Mouse (Mus musculus) G1E (cell line): Measurements from ENCODE around the gene Pigs. TPM values are rescaled to one million over a fixed set of nuclear protein-coding genes. Genes with fewer than 3 reads are reported as not detected.

Experiments used
- ATAC-seq: 2 replicates; pipeline ENCODE4 v1.8.0; 2016; ENCODE audit warnings: mild to moderate bottlenecking; ENCODE audit not compliant: insufficient number of reproducible peaks, poor library complexity, low FRiP score, severe bottlenecking; ENCODE audit errors: extremely low read depth
- DNase-seq: peaks from one replicate; pipeline ENCODE4 v3.0.0; 2012; ENCODE audit warnings: low spot score
- H3K27me3 ChIP-seq: 2 replicates; pipeline ENCODE4 v1.6.1; 2012; ENCODE audit warnings: mild to moderate bottlenecking, low read length, inconsistent platforms; ENCODE audit not compliant: insufficient read depth
- H3K36me3 ChIP-seq: replicated peaks from 2 replicates; pipeline ENCODE3; 2012; ENCODE audit warnings: mild to moderate bottlenecking, inconsistent platforms
- H3K4me1 ChIP-seq: 2 replicates; pipeline ENCODE4 v1.6.1; 2012; ENCODE audit warnings: low read depth, low read length, inconsistent platforms, mixed read lengths; ENCODE audit not compliant: insufficient read depth
- H3K4me3 ChIP-seq: 2 replicates; pipeline ENCODE4 v1.5.1; 2012; ENCODE audit warnings: low read depth, mild to moderate bottlenecking, inconsistent platforms, low read length, moderate library complexity, mixed read lengths
- H3K9me3 ChIP-seq: replicated peaks from 2 replicates; pipeline ENCODE4 v1.6.1; 2012; ENCODE audit warnings: inconsistent platforms
- CTCF ChIP-seq: IDR thresholded peaks from 2 replicates; pipeline ENCODE4 v1.5.1; 2012; ENCODE audit warnings: low read depth, low read length, inconsistent platforms, mixed read lengths
- GATA1 ChIP-seq: IDR thresholded peaks from 2 replicates; pipeline ENCODE4 v1.6.1; 2012; ENCODE audit warnings: borderline replicate concordance, low read length, inconsistent platforms, mixed read lengths
- GATA2 ChIP-seq: IDR thresholded peaks from 2 replicates; pipeline ENCODE4 v1.6.1; 2012; ENCODE audit warnings: low read depth, low read length, inconsistent platforms, borderline replicate concordance
- POLR2AphosphoS5 ChIP-seq: IDR thresholded peaks from 2 replicates; pipeline ENCODE4 v1.6.1; 2012; ENCODE audit warnings: low read depth, low read length, inconsistent platforms; ENCODE audit not compliant: insufficient replicate concordance
- TAL1 ChIP-seq: conservative IDR thresholded peaks from 2 replicates; pipeline ENCODE4 v1.6.1; 2012; ENCODE audit warnings: low read depth, low read length, inconsistent platforms, mixed read lengths
- polyA plus RNA-seq: library from polyadenylated mRNA; stranded (reverse); fragments of >175 nt; gene quantifications from 2 replicates; pipeline ENCODE4 v1.2.3, GENCODE M21; 2012
- total RNA-seq, 2 experiments: library from RNA; stranded (forward) in 1 of 2; stranded (reverse) in 1 of 2; fragments of 200-1000 nt in 1 of 2; fragments of >200 nt in 1 of 2; fragmentation: Nextera tagmentation in 1 of 2; gene quantifications; 2 replicates each; pipeline ENCODE4 v1.2.3; 2014 to 2017

The Pigs gene
- total and polyA plus RNA-seq, 3 experiments, result 14.1 to 74.5 (median 30.5) TPM

DNA sequence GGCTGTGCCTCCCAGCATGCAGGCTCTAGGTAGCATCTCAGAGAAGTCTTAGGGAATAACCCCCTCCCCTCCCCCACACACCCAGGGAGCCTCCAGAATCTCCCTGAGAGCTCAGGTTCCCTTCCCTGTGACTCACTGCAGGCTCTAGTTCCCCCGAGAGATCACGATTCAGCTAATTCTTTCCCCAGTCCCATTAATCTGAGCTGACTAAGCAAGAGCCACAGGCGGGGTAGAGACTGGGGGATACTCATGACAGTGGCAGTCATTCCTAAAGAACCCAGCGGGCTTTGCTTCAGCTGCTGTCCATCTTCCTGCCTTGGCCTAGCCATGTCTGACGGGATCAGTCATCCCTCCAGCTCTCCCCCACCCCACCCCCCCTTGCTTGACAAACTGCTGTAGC lies 54.5 kb downstream of the Pigs start:
- TF ChIP-seq TAL1, result no peak
- no peak for TF ChIP-seq CTCF
- TF ChIP-seq POLR2AphosphoS5, result no peak
- no peak for TF ChIP-seq GATA1
- TF ChIP-seq GATA2, result no peak
- peaks cover 43% of the 10 kb centered on the region for H3K27me3 ChIP-seq
- H3K4me1 ChIP-seq, result no peaks in the 10 kb centered on the region
- ATAC-seq (no peak), DNase-seq (no peak)
- no peaks in the 10 kb centered on the region for H3K9me3 ChIP-seq
- no peak overlapping the region for H3K4me3 ChIP-seq
- H3K36me3 ChIP-seq, result no peaks in the 10 kb centered on the region

DNA sequence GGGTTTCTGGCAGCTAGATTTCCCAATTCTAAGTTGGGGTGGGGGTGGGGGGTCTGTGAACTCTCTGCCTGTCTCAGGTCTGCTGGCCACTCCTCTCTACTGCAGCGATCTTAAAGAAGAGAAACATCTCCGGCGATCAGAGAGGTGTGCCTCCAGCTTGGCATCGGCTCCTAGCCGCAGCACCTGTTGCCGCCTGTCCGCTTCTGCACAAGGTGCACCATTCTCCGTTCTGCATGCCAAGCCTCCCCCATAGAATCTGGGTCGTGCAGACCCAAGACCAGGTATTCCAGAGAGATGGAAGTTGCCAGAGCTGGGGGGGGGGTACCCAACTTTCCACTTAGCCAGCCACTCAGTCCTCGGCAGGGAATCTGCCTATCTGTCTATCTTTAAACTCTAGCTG lies 57.6 kb downstream of the Pigs start:
- no peak for DNase-seq
- H3K27me3 ChIP-seq, result peaks cover 26% of the 10 kb centered on the region
- no peak for ATAC-seq
- TF ChIP-seq GATA1, result no peak
- no peak for TF ChIP-seq POLR2AphosphoS5
- TF ChIP-seq GATA2, result no peak
- no peak for TF ChIP-seq CTCF
- TF ChIP-seq TAL1, result no peak
- no peaks in the 10 kb centered on the region for H3K4me1 ChIP-seq
- H3K4me3 ChIP-seq, result no peak overlapping the region
- H3K36me3 ChIP-seq, result no peaks in the 10 kb centered on the region
- H3K9me3 ChIP-seq, result no peaks in the 10 kb centered on the region

DNA sequence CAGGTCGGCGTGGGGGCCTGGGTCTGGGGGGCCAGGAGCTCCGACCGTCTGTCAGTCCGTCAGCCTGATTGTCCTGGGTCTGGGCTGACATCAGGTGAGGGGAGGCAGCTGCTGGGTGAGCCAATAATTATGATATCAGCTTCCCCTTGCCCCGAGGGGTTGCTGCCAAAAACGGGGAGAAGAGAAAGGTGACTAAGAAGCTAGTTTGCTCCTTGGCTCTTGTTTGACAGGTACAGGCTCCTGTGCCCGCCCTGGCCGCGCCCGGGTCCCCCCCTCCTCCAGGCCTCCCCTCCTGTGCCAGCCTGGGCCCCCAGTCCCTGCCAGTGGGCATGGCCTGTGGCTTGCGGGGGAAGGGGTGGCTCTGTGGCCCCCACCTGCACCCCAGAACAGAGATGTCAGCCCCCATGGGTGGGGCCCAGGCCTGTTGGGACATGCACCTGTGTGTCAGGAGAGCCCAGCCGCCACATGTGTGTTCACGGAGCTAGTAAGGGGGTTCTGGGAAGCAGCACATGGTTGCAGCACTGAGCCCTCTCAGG lies 58.4 kb downstream of the Pigs start, which contains the start of gene Foxn1:
TSS of gene Foxn1 (minus strand) at position 51 of the 536 bp plus-strand sequence.
- no peak for TF ChIP-seq TAL1
- no peak for TF ChIP-seq CTCF
- TF ChIP-seq GATA1, result no peak
- no peak for TF ChIP-seq GATA2
- TF ChIP-seq POLR2AphosphoS5, result no peak
- ATAC-seq (no peak), DNase-seq (no peak)
- Histone ChIP-seq H3K27me3 (peaks cover 22% of the 10 kb centered on the region), H3K4me1 (no peaks in the 10 kb centered on the region), H3K36me3 (no peaks in the 10 kb centered on the region), H3K4me3 (no peak within 1 kb of the TSS), H3K9me3 (no peaks in the 10 kb centered on the region)

Other genes starting within 250 kb of the Pigs start
Only the 20 nearest of the 26 such genes appear.
- gene Traf4, start 162.8 kb upstream of the Pigs start, total RNA-seq (2014; fragmentation: Nextera tagmentation), result 26.2 and 42.8 TPM in 2 replicates
- 7.0 and 9.2 TPM in 2 replicates for gene Traf4, start 162.8 kb upstream of the Pigs start, total RNA-seq (2017)
- 53.0 and 74.4 TPM in 2 replicates for gene Traf4, start 162.8 kb upstream of the Pigs start, polyA plus RNA-seq
- gene Nek8, start 151.7 kb upstream of the Pigs start, total RNA-seq (2014; fragmentation: Nextera tagmentation), result 7.8 and 14.8 TPM in 2 replicates
- 7.8 and 9.9 TPM in 2 replicates for gene Nek8, start 151.7 kb upstream of the Pigs start, total RNA-seq (2017)
- 7.3 and 8.5 TPM in 2 replicates for gene Nek8, start 151.7 kb upstream of the Pigs start, polyA plus RNA-seq
- 14.7 and 15.5 TPM in 2 replicates for gene Tlcd1, start 151.7 kb upstream of the Pigs start, total RNA-seq (2014; fragmentation: Nextera tagmentation)
- 6.7 TPM in 2 replicates for gene Tlcd1, start 151.7 kb upstream of the Pigs start, total RNA-seq (2017)
- 47.8 and 59.3 TPM in 2 replicates for gene Tlcd1, start 151.7 kb upstream of the Pigs start, polyA plus RNA-seq
- gene Rpl23a, start 144.8 kb upstream of the Pigs start, total RNA-seq (2014; fragmentation: Nextera tagmentation), result 1,467 and 1,695 TPM in 2 replicates
- 2,502 and 2,557 TPM in 2 replicates for gene Rpl23a, start 144.8 kb upstream of the Pigs start, total RNA-seq (2017)
- gene Rpl23a, start 144.8 kb upstream of the Pigs start, polyA plus RNA-seq, result 844 and 2,130 TPM in 2 replicates
- gene Rab34, start 140.0 kb upstream of the Pigs start, total RNA-seq (2014; fragmentation: Nextera tagmentation), result 0.60 TPM in 1 of 2 replicates, not detected in the other
- gene Rab34, start 140.0 kb upstream of the Pigs start, total RNA-seq (2017), result not detected in 2 replicates
- 0.52 and 0.95 TPM in 2 replicates for gene Rab34, start 140.0 kb upstream of the Pigs start, polyA plus RNA-seq
- gene Proca1, start 135.0 kb upstream of the Pigs start, total RNA-seq (2014; fragmentation: Nextera tagmentation), result not detected in 2 replicates
- gene Proca1, start 135.0 kb upstream of the Pigs start, total RNA-seq (2017), result 0.22 TPM in 1 of 2 replicates, not detected in the other
- not detected in 2 replicates for gene Proca1, start 135.0 kb upstream of the Pigs start, polyA plus RNA-seq
- gene Sdf2, start 82.7 kb upstream of the Pigs start, total RNA-seq (2014; fragmentation: Nextera tagmentation), result 19.5 and 22.7 TPM in 2 replicates
- gene Sdf2, start 82.7 kb upstream of the Pigs start, total RNA-seq (2017), result 31.5 and 41.4 TPM in 2 replicates
- gene Sdf2, start 82.7 kb upstream of the Pigs start, polyA plus RNA-seq, result 2.3 and 7.8 TPM in 2 replicates
- gene Supt6, start 82.4 kb upstream of the Pigs start, total RNA-seq (2014; fragmentation: Nextera tagmentation), result 118 and 127 TPM in 2 replicates
- gene Supt6, start 82.4 kb upstream of the Pigs start, total RNA-seq (2017), result 34.5 and 44.9 TPM in 2 replicates
- gene Supt6, start 82.4 kb upstream of the Pigs start, polyA plus RNA-seq, result 129 and 137 TPM in 2 replicates
- gene 2610507B11Rik, start 66.7 kb upstream of the Pigs start, total RNA-seq (2014; fragmentation: Nextera tagmentation), result 95.8 and 113 TPM in 2 replicates
- gene 2610507B11Rik, start 66.7 kb upstream of the Pigs start, total RNA-seq (2017), result 53.9 and 55.8 TPM in 2 replicates
- 63.8 and 70.6 TPM in 2 replicates for gene 2610507B11Rik, start 66.7 kb upstream of the Pigs start, polyA plus RNA-seq
- gene BC030499, start 37.6 kb upstream of the Pigs start, total RNA-seq (2014; fragmentation: Nextera tagmentation), result 2.5 and 3.7 TPM in 2 replicates
- 0.99 and 1.2 TPM in 2 replicates for gene BC030499, start 37.6 kb upstream of the Pigs start, total RNA-seq (2017)
- 0.04 TPM in 1 of 2 replicates, not detected in the other for gene BC030499, start 37.6 kb upstream of the Pigs start, polyA plus RNA-seq
- gene Spag5, start 26.9 kb upstream of the Pigs start, total RNA-seq (2014; fragmentation: Nextera tagmentation), result 70.7 and 71.3 TPM in 2 replicates
- 60.8 and 66.5 TPM in 2 replicates for gene Spag5, start 26.9 kb upstream of the Pigs start, total RNA-seq (2017)
- gene Spag5, start 26.9 kb upstream of the Pigs start, polyA plus RNA-seq, result 55.3 and 77.5 TPM in 2 replicates
- 0.83 and 4.3 TPM in 2 replicates for gene Aldoc, start 5.4 kb upstream of the Pigs start, total RNA-seq (2014; fragmentation: Nextera tagmentation)
- gene Aldoc, start 5.4 kb upstream of the Pigs start, total RNA-seq (2017), result 10.2 and 12.9 TPM in 2 replicates
- gene Aldoc, start 5.4 kb upstream of the Pigs start, polyA plus RNA-seq, result 7.2 and 10.6 TPM in 2 replicates
- gene Unc119, start 15.1 kb downstream of the Pigs start, total RNA-seq (2014; fragmentation: Nextera tagmentation), result 4.3 and 6.7 TPM in 2 replicates
- 10.3 and 11.8 TPM in 2 replicates for gene Unc119, start 15.1 kb downstream of the Pigs start, total RNA-seq (2017)
- 8.2 and 8.8 TPM in 2 replicates for gene Unc119, start 15.1 kb downstream of the Pigs start, polyA plus RNA-seq
- not detected in 2 replicates for gene Foxn1, start 58.1 kb downstream of the Pigs start, total RNA-seq (2014; fragmentation: Nextera tagmentation)
- gene Foxn1, start 58.1 kb downstream of the Pigs start, total RNA-seq (2017), result 0.05 TPM in 1 of 2 replicates, not detected in the other
- not detected in 2 replicates for gene Foxn1, start 58.1 kb downstream of the Pigs start, polyA plus RNA-seq
- gene Slc13a2, start 93.8 kb downstream of the Pigs start, total RNA-seq (2014; fragmentation: Nextera tagmentation), result not detected in 2 replicates
- gene Slc13a2, start 93.8 kb downstream of the Pigs start, total RNA-seq (2017), result not detected in 2 replicates
- gene Slc13a2, start 93.8 kb downstream of the Pigs start, polyA plus RNA-seq, result not detected in 2 replicates
- gene Slc46a1, start 137.3 kb downstream of the Pigs start, total RNA-seq (2014; fragmentation: Nextera tagmentation), result not detected in 2 replicates
- 0.11 and 0.12 TPM in 2 replicates for gene Slc46a1, start 137.3 kb downstream of the Pigs start, total RNA-seq (2017)
- gene Slc46a1, start 137.3 kb downstream of the Pigs start, polyA plus RNA-seq, result not detected in 2 replicates
- gene Sarm1, start 169.3 kb downstream of the Pigs start, total RNA-seq (2014; fragmentation: Nextera tagmentation), result not detected in 2 replicates
- 0.06 and 0.22 TPM in 2 replicates for gene Sarm1, start 169.3 kb downstream of the Pigs start, total RNA-seq (2017)
- not detected in 2 replicates for gene Sarm1, start 169.3 kb downstream of the Pigs start, polyA plus RNA-seq
- not detected in 2 replicates for gene Vtn, start 170.7 kb downstream of the Pigs start, total RNA-seq (2014; fragmentation: Nextera tagmentation)
- gene Vtn, start 170.7 kb downstream of the Pigs start, total RNA-seq (2017), result not detected in 2 replicates
- gene Vtn, start 170.7 kb downstream of the Pigs start, polyA plus RNA-seq, result not detected in 2 replicates
- gene Sebox, start 175.0 kb downstream of the Pigs start, total RNA-seq (2014; fragmentation: Nextera tagmentation), result not detected in 2 replicates
- 0.23 TPM in 1 of 2 replicates, not detected in the other for gene Sebox, start 175.0 kb downstream of the Pigs start, total RNA-seq (2017)
- not detected in 2 replicates for gene Sebox, start 175.0 kb downstream of the Pigs start, polyA plus RNA-seq
- 19.7 and 25.8 TPM in 2 replicates for gene Tmem199, start 183.8 kb downstream of the Pigs start, total RNA-seq (2014; fragmentation: Nextera tagmentation)
- 51.6 and 60.5 TPM in 2 replicates for gene Tmem199, start 183.8 kb downstream of the Pigs start, total RNA-seq (2017)
- gene Tmem199, start 183.8 kb downstream of the Pigs start, polyA plus RNA-seq, result 15.8 and 17.4 TPM in 2 replicates